Mouse (Mus musculus): ENCODE measurements around the gene Tcl1b2.
"Not testable (repeated sequence)": the region's sequence is repeated elsewhere in the genome, so short reads cannot be mapped to it uniquely, and the experiment has no call there.

The Tcl1b2 gene

DNA sequence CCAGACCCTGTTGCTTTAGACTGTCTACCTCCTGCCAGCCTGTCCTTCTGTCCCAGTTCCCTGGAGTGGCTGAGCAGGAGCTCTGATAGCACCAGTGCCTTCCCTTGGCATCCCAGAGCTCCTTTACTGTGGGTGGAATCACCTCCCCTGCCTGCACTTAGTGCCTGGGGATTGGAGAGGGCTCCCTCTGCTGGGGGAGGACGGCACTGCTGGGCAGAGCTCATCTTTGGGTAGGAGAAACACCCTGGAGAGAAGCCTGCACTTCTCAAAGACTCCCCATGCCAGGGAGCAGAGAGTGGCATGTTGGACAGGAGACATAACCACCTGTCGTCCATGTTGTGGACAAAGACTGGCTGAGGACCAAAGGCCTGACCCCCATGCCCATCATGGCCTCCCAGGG lies 28.5 kb downstream of the Tcl1b2 start:
- not testable (repeated sequence) for DNase-seq

DNA sequence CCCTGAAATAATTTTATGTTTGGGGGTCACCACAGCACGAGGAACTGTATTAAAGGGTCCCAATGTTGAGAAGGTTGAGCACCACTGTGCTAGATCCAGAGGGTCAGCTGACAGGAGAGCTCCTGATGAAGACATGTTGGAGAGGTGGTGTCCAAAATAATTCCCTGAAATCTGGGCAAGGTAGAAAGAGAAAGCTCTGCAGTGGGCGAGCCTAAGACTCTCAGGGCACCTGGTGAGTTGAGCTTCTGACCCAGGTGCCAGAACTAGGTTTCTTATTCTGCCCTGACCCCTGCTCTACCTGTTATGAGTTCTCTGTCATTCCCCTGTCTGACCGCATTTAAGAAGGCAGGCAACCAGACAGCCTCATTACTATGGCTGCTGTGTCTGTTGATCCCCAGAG lies 30.2 kb downstream of the Tcl1b2 start, which contains the start of gene Tcl1b5:
Gene Tcl1b5 (plus strand): TSS at position 301 of the 400 bp plus-strand sequence.
- DNase-seq = not testable (repeated sequence)

DNA sequence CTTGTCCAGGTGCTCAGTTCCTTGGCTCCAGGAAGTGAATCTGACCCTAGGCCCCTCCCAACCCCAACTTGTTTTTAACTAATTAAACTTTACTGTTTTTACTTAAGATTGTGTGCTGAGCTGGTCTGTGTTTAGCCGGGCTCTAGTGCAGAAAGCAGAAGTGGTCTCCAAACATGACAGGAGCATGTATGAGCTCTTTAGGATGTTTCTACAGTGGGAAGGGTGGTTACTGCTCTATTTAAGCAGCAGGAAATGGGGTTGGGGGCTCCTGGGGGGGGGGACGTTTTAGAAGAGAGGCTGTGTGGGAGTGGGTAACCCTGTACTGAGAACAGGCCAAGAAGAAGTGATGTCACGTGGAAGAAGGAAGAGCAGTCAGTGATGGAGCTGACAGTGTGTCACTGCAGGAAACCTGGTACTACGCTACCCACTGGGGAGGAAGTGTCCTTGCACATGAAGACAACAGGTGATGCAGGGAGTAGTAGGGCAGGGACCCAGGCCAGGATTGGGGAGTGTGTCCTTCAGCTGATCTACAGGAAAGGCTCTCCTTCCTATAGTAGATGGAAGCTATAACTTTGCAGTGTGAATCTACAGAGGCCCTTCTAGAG lies 35.3 kb downstream of the Tcl1b2 start:
- not testable (repeated sequence) for DNase-seq

DNA sequence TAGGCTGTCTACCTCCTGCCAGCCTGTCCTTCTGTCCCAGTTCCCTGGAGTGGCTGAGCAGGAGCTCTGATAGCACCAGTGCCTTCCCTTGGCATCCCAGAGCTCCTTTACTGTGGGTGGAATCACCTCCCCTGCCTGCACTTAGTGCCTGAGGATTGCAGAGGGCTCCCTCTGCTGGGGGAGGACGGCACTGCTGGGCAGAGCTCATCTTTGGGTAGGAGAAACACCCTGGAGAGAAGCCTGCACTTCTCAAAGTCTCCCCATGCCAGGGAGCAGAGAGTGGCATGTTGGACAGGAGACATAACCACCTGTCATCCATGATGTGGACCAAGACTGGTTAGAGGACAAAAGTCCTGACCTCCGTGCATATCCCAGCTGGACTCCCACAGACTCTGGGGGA lies 43.2 kb downstream of the Tcl1b2 start:
- not testable (repeated sequence) for DNase-seq

DNA sequence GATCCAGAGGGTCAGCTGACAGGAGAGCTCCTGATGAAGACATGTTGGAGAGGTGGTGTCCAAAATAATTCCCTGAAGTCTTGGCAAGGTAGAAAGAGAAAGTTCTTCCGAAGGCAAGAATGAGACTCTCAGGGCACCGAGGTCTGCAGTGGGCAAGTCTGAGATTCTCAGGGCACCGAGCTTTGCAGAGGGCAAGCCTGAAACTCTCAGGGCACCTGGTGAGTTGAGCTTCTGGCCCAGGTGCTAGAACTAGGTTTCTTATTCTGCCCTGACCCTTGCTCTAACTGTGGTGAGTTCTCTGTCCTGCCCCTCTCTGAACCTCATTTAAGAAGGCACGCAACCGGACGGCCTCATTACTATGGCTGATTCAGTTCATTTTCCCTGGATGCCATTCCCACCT lies 44.9 kb downstream of the Tcl1b2 start, which contains the start of gene Tcl1b3:
Gene Tcl1b3 (plus strand): TSS at position 301 of the 400 bp plus-strand sequence.
- not testable (repeated sequence) for DNase-seq

DNA sequence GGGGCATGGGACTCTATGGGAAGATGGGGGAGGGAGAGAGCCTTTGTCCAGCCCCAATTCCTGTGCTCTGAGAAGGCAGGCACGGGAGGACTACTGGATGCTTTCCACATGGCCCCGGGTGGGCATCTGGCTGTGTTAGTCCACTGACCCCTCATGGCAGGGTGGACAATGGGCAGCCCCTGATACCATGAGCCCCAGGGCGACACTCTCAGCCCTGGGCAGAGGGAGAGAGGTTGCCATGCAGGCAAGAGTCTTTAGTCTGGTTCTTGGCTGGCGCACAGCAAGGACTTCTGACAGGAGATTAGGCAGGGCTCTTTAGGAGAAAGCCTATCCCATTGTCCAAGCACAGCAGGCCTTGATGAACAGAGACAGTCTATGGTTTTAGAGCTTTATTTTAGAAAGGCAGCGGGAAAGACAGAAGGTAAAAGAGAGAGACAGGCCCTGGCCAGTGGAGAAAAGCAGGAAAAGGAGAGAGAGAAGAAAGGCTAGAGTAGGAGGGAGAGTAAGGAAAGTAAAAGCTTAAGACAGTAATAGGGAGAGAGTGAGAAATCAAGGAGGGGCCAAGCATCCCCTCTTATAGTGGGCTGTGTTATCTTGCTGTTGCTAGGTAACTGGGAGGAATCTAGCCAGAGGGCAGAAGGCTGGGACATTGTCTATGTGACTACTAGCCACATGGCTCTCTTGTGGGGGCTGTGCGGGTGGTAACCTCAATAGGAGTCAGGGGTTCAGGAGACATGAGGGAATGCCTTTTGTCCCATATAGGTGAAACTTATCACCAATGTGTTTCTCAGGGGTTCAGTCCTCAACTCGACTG lies 54.1 kb downstream of the Tcl1b2 start:
- DNase-seq = peak; percentile 18

DNA sequence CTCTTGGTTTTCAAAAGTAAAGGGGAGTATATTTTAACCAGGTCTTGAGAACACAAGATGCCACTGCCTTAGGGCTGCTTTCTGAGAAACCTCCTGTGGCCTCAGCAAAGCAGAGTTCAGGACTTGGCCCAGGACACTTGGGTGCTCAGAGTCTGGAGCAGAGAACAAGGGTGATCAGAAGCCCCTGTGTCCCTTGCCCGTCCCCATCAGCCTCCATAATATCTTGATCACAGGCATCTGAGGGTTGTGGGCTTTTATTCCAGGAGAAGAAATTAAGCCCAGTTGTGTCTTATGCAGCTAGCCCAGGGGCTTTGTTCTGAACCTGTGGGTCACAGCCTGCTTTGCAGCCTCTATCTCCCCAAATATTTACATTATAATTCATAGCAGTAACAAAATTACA lies 55.8 kb downstream of the Tcl1b2 start, which contains the start of gene Tcl1b4:
Gene Tcl1b4 (plus strand): TSS at position 301 of the 400 bp plus-strand sequence.
- DNase-seq = not testable (repeated sequence)
